Mouse (Mus musculus) liver, embryonic 11.5 days (tissue): ENCODE measurements around the gene 1500009C09Rik. TPM values are rescaled to one million over a fixed set of nuclear protein-coding genes. Genes with fewer than 3 reads are reported as not detected.

ENCODE experiments used
- ATAC-seq: fragments of 200-750 bp; cut with Nextera tagmentation; replicated peaks from 2 replicates; pipeline ENCODE4 v1.8.0; 2017; ENCODE audit warnings: moderate number of reproducible peaks, mild to moderate bottlenecking, moderate TSS enrichment, moderate library complexity; ENCODE audit not compliant: low FRiP score
- DNase-seq: peaks from one replicate; pipeline ENCODE4 v3.0.0-alpha.2; 2017; ENCODE audit warnings: low spot score
- H3K27ac ChIP-seq: fragments of 300-500 bp; sonication (generic); 2 replicates; pipeline ENCODE4 v1.5.1; 2014; ENCODE audit warnings: mild to moderate bottlenecking, low read depth, low read length, control low read depth
- H3K27me3 ChIP-seq: fragments of 300-500 bp; sonication (generic); replicated peaks from 2 replicates; pipeline ENCODE4 v1.6.1; 2014; ENCODE audit warnings: low read length, mixed read lengths; ENCODE audit not compliant: control insufficient read depth, insufficient read depth
- H3K36me3 ChIP-seq: fragments of 300-500 bp; sonication (generic); 2 replicates; pipeline ENCODE4 v1.6.1; 2014; ENCODE audit warnings: mild to moderate bottlenecking, low read length, moderate library complexity, mixed read lengths; ENCODE audit not compliant: control insufficient read depth, insufficient read depth
- H3K4me1 ChIP-seq: fragments of 300-500 bp; sonication (generic); replicated peaks from 2 replicates; pipeline ENCODE4 v1.6.1; 2014; ENCODE audit warnings: low read length, mixed read lengths; ENCODE audit not compliant: control insufficient read depth, insufficient read depth
- H3K4me2 ChIP-seq: fragments of 300-500 bp; sonication (generic); 2 replicates; pipeline ENCODE4 v1.6.1; 2014; ENCODE audit warnings: mild to moderate bottlenecking, control low read depth, moderate library complexity
- H3K4me3 ChIP-seq: fragments of 300-500 bp; sonication (generic); 2 replicates; pipeline ENCODE4 v1.5.1; 2014; ENCODE audit warnings: low read depth, low read length, control low read depth
- H3K9ac ChIP-seq: fragments of 300-500 bp; sonication (generic); 2 replicates; pipeline ENCODE4 v1.6.1; 2014; ENCODE audit warnings: low read depth, low read length, control low read depth
- H3K9me3 ChIP-seq: fragments of 300-500 bp; sonication (generic); 2 replicates; pipeline ENCODE4 v1.6.1; 2016; ENCODE audit warnings: low read length, inconsistent platforms, mixed read lengths; ENCODE audit not compliant: control insufficient read depth
- WGBS: fragments of 180-500 bp; shearing (Covaris S2); extraction: QIAGEN DNeasy Blood & Tissue Kit; methylation state at CpG from one replicate; pipeline ENCODE4 v1.1.7; 2014; 5-methylcytosine and 5-hydroxymethylcytosine counted together
- polyA plus RNA-seq: library from polyadenylated mRNA; unstranded; fragments of >200 nt; fragmentation: Nextera tagmentation; extraction: Ambion mirVana; gene quantifications from 2 replicates; pipeline ENCODE4 v1.2.1, GENCODE M21; 2014

Gene 1500009C09Rik
- polyA plus RNA-seq, 1 experiment from 2014 or later: not detected

- no peak for DNase-seq
- Histone ChIP-seq H3K27me3 (peaks cover 94% of the 10 kb centered on the region), H3K9ac (no peak overlapping the region), H3K36me3 (peaks cover 3% of the 10 kb centered on the region; the same call in 1 of the 2 replicates), H3K4me3 (no peak overlapping the region), H3K9me3 (no peaks in the 10 kb centered on the region), H3K4me1 (peaks cover 14% of the 10 kb centered on the region), H3K27ac (no peak overlapping the region), H3K4me2 (no peak overlapping the region)
- 73% methylated on average over 13 of the region's 13 CpGs for WGBS
- ATAC-seq: no peak
Measured at GRCm38 (mm10) chr15:82209295-82210050, 42.7 kb upstream of the 1500009C09Rik start.

GRCm38 (mm10) chr15:82210801-82211200 lies 41.4 kb upstream of the 1500009C09Rik start:
- 48% methylated on average over 1 of the region's 1 CpGs for WGBS
- H3K27me3 ChIP-seq: peaks cover 98% of the 10 kb centered on the region

GRCm38 (mm10) chr15:82211281-82211680 lies 40.9 kb upstream of the 1500009C09Rik start:
- no peak for ATAC-seq
- 5% methylated on average over 11 of the region's 11 CpGs for WGBS
- H3K4me2 ChIP-seq: peak overlapping the region; percentile 67; the same call in 1 of the 2 replicates

More at GRCm38 (mm10) chr15:82210801-82211200, 41.4 kb upstream of the 1500009C09Rik start:
- no peak for DNase-seq
- H3K9me3 ChIP-seq: no peaks in the 10 kb centered on the region
- H3K4me3 ChIP-seq: no peak overlapping the region
- no peak overlapping the region for H3K9ac ChIP-seq
- no peak for ATAC-seq
- H3K4me2 ChIP-seq: no peak overlapping the region
- H3K4me1 ChIP-seq: peaks cover 14% of the 10 kb centered on the region
- no peak overlapping the region for H3K27ac ChIP-seq
- no peaks in the 10 kb centered on the region; the same call in 1 of the 2 replicates for H3K36me3 ChIP-seq

GRCm38 (mm10) chr15:82211911-82212751 lies 40.1 kb upstream of the 1500009C09Rik start:
- Histone ChIP-seq H3K4me3 (peak overlapping the region; percentile 49), H3K4me1 (peaks cover 9% of the 10 kb centered on the region), H3K36me3 (no peaks in the 10 kb centered on the region), H3K27ac (no peak overlapping the region), H3K4me2 (peak overlapping the region; percentile 67), H3K9ac (no peak overlapping the region), H3K27me3 (peaks cover 99% of the 10 kb centered on the region), H3K9me3 (no peaks in the 10 kb centered on the region)
- under 1% methylated on average over 112 of the region's 112 CpGs for WGBS
- DNase-seq: no peak
- peak; percentile 48 for ATAC-seq

More at GRCm38 (mm10) chr15:82211281-82211680, 40.9 kb upstream of the 1500009C09Rik start:
- no peak for DNase-seq
- no peak overlapping the region for H3K9ac ChIP-seq
- H3K4me3 ChIP-seq: no peak overlapping the region
- no peaks in the 10 kb centered on the region for H3K9me3 ChIP-seq
- H3K36me3 ChIP-seq: no peaks in the 10 kb centered on the region; the same call in 1 of the 2 replicates
- peaks cover 14% of the 10 kb centered on the region for H3K4me1 ChIP-seq
- no peak overlapping the region for H3K27ac ChIP-seq
- peaks cover 99% of the 10 kb centered on the region for H3K27me3 ChIP-seq

- DNase-seq (no peak), ATAC-seq (no peak)
- Histone ChIP-seq H3K27ac (no peak within 1 kb of the TSS), H3K4me2 (peak within 1 kb of the TSS; percentile 67), H3K36me3 (no peaks in the 10 kb centered on the region), H3K27me3 (peaks cover 93% of the 10 kb centered on the region), H3K9ac (no peak within 1 kb of the TSS), H3K4me1 (peaks cover 9% of the 10 kb centered on the region), H3K9me3 (no peaks in the 10 kb centered on the region), H3K4me3 (peak within 1 kb of the TSS; percentile 49)
- under 1% methylated on average over 33 of the region's 34 CpGs for whole genome bisulfite sequencing
Measured at GRCm38 (mm10) chr15:82212752-82213063, 39.5 kb upstream of the 1500009C09Rik start, which contains the start of gene Shisa8. TSS of gene Shisa8 (minus strand) at chr15:82212815.

GRCm38 (mm10) chr15:82213222-82213621 lies 39.0 kb upstream of the 1500009C09Rik start:
- ATAC-seq: no peak

GRCm38 (mm10) chr15:82215332-82216046 lies 36.7 kb upstream of the 1500009C09Rik start:
- WGBS: 45% methylated on average over 11 of the region's 11 CpGs
- H3K36me3 ChIP-seq: no peaks in the 10 kb centered on the region
- no peaks in the 10 kb centered on the region for H3K9me3 ChIP-seq
- peaks cover 9% of the 10 kb centered on the region for H3K4me1 ChIP-seq
- H3K27me3 ChIP-seq: peaks cover 73% of the 10 kb centered on the region
- H3K4me3 ChIP-seq: no peak overlapping the region
- ATAC-seq: no peak
- DNase-seq: no peak
- no peak overlapping the region for H3K9ac ChIP-seq
- H3K4me2 ChIP-seq: no peak overlapping the region
- H3K27ac ChIP-seq: no peak overlapping the region

More at GRCm38 (mm10) chr15:82213222-82213621, 39.0 kb upstream of the 1500009C09Rik start:
- Histone ChIP-seq H3K4me1 (peaks cover 9% of the 10 kb centered on the region), H3K4me3 (no peak overlapping the region; the same call in 1 of the 2 replicates), H3K4me2 (no peak overlapping the region), H3K36me3 (no peaks in the 10 kb centered on the region), H3K9me3 (no peaks in the 10 kb centered on the region), H3K9ac (no peak overlapping the region), H3K27ac (no peak overlapping the region), H3K27me3 (peaks cover 88% of the 10 kb centered on the region)
- DNase-seq: no peak
- 3% methylated on average over 4 of the region's 4 CpGs for WGBS

- DNase-seq (no peak), ATAC-seq (no peak)
- Histone ChIP-seq H3K9ac (no peak overlapping the region), H3K4me2 (no peak overlapping the region), H3K36me3 (no peaks in the 10 kb centered on the region), H3K9me3 (no peaks in the 10 kb centered on the region), H3K4me1 (peaks cover 9% of the 10 kb centered on the region), H3K27ac (no peak overlapping the region), H3K27me3 (peaks cover 65% of the 10 kb centered on the region), H3K4me3 (no peak overlapping the region)
- 46% methylated on average over 20 of the region's 20 CpGs for WGBS
Measured at GRCm38 (mm10) chr15:82216142-82216827, 35.9 kb upstream of the 1500009C09Rik start.
